Mouse (Mus musculus) MEL (cell line): ENCODE measurements around the gene Usp39. TPM values are rescaled to one million over a fixed set of nuclear protein-coding genes. Genes with fewer than 3 reads are reported as not detected.

Source experiments
- DNase-seq: peaks from one replicate; pipeline ENCODE4 v3.0.0; 2011; ENCODE audit warnings: low read depth, low spot score
- H3K27ac ChIP-seq: 2 replicates; pipeline ENCODE4 v1.5.1; 2012; ENCODE audit warnings: low read depth, mild to moderate bottlenecking, control low read depth, low read length, moderate library complexity; ENCODE audit not compliant: control insufficient read depth
- H3K27me3 ChIP-seq, 2 experiments: fragments of 150-350 bp in 1 of 2; sonication (generic) in 1 of 2; 2 replicates each; pipeline ENCODE4 v1.6.1; 2012; ENCODE audit warnings: low read length in 2 of 2, mild to moderate bottlenecking in 2 of 2, improper control_type of control experiment in 1 of 2, moderate library complexity in 1 of 2; ENCODE audit not compliant: insufficient read depth in 2 of 2, control insufficient read depth in 1 of 2
- H3K36me3 ChIP-seq, 2 experiments: 2 replicates each; pipeline ENCODE4 v1.6.1; 2012 to 2014; ENCODE audit warnings: low read length in 2 of 2, improper control_type of control experiment in 1 of 2, inconsistent platforms in 1 of 2, mild to moderate bottlenecking in 1 of 2; ENCODE audit not compliant: insufficient read depth in 2 of 2, control insufficient read depth in 1 of 2
- H3K4me1 ChIP-seq, 2 experiments: fragments of 150-350 bp in 1 of 2; sonication (generic) in 1 of 2; 2 replicates each; pipeline ENCODE4 v1.6.1; 2012; ENCODE audit warnings: low read length in 2 of 2, improper control_type of control experiment in 1 of 2, mild to moderate bottlenecking in 1 of 2; ENCODE audit not compliant: insufficient read depth in 2 of 2, control insufficient read depth in 1 of 2
- H3K4me3 ChIP-seq, 2 experiments: fragments of 150-350 bp in 1 of 2; sonication (generic) in 1 of 2; 2 replicates each; pipeline ENCODE4 v1.5.1; 2012; ENCODE audit warnings: low read depth in 2 of 2, low read length in 2 of 2, mild to moderate bottlenecking in 2 of 2, moderate library complexity in 2 of 2, control low read depth in 1 of 2, improper control_type of control experiment in 1 of 2; ENCODE audit not compliant: control insufficient read depth in 1 of 2, insufficient read depth in 1 of 2
- H3K79me2 ChIP-seq: 2 replicates; pipeline ENCODE4 v1.6.1; 2012; ENCODE audit warnings: mild to moderate bottlenecking, low read length, moderate library complexity; ENCODE audit not compliant: control insufficient read depth, poor library complexity, insufficient read depth
- H3K9ac ChIP-seq: 2 replicates; pipeline ENCODE4 v1.6.1; 2012; ENCODE audit warnings: low read depth, mild to moderate bottlenecking, control low read depth, low read length, moderate library complexity; ENCODE audit not compliant: control insufficient read depth, poor library complexity, severe bottlenecking
- H3K9me3 ChIP-seq: fragments of 150-350 bp; sonication (generic); replicated peaks from 2 replicates; pipeline ENCODE4 v1.6.1; 2012; ENCODE audit warnings: mild to moderate bottlenecking, low read length, improper control_type of control experiment, moderate library complexity; ENCODE audit not compliant: insufficient read depth
- BHLHE40 ChIP-seq: IDR thresholded peaks from 2 replicates; pipeline ENCODE4 v1.6.1; 2012; ENCODE audit warnings: low read depth, mild to moderate bottlenecking, inconsistent platforms, low read length, improper control_type of control experiment, borderline replicate concordance
- CHD1 ChIP-seq: IDR thresholded peaks from 2 replicates; pipeline ENCODE4 v1.6.1; 2012; ENCODE audit warnings: low read depth, mild to moderate bottlenecking, inconsistent platforms, low read length, improper control_type of control experiment
- CHD2 ChIP-seq: IDR thresholded peaks from 2 replicates; pipeline ENCODE4 v1.6.1; 2011; ENCODE audit warnings: low read length, improper control_type of control experiment
- CTCF ChIP-seq, 3 experiments: IDR thresholded peaks in 2 of 3; conservative IDR thresholded peaks in 1 of 3; 2 replicates each; pipeline ENCODE4 v1.5.1; 2011 to 2012; ENCODE audit warnings: low read length in 3 of 3, low read depth in 2 of 3, mild to moderate bottlenecking in 2 of 3, improper control_type of control experiment in 1 of 3, inconsistent platforms in 1 of 3, mixed read lengths in 1 of 3, moderate library complexity in 1 of 3; ENCODE audit not compliant: control insufficient read depth in 1 of 3, insufficient read depth in 1 of 3, poor library complexity in 1 of 3, severe bottlenecking in 1 of 3
- E2F4 ChIP-seq: IDR thresholded peaks from 2 replicates; pipeline ENCODE4 v1.6.1; 2011; ENCODE audit warnings: low read depth, low read length, improper control_type of control experiment, borderline replicate concordance
- ELF1 ChIP-seq: IDR thresholded peaks from 2 replicates; pipeline ENCODE4 v1.6.1; 2014; ENCODE audit warnings: low read depth, mild to moderate bottlenecking, inconsistent platforms, low read length, improper control_type of control experiment, moderate library complexity
- EP300 ChIP-seq, 2 experiments: IDR thresholded peaks; 2 replicates each; pipeline ENCODE4 v1.6.1; 2011; ENCODE audit warnings: improper control_type of control experiment in 2 of 2, low read length in 2 of 2, low read depth in 1 of 2, mild to moderate bottlenecking in 1 of 2
- ETS1 ChIP-seq: IDR thresholded peaks from 2 replicates; pipeline ENCODE4 v1.6.1; 2012; ENCODE audit warnings: low read depth, mild to moderate bottlenecking, inconsistent platforms, low read length, improper control_type of control experiment, moderate library complexity
- GABPA ChIP-seq: IDR thresholded peaks from 2 replicates; pipeline ENCODE4 v1.6.1; 2012; ENCODE audit warnings: low read depth, mild to moderate bottlenecking, inconsistent platforms, low read length, improper control_type of control experiment, moderate library complexity
- GATA1 ChIP-seq: IDR thresholded peaks from 2 replicates; pipeline ENCODE4 v1.6.1; 2011; ENCODE audit warnings: low read depth, low read length, improper control_type of control experiment
- HCFC1 ChIP-seq: IDR thresholded peaks from 2 replicates; pipeline ENCODE4 v1.6.1; 2012; ENCODE audit warnings: low read depth, mild to moderate bottlenecking, inconsistent platforms, low read length, improper control_type of control experiment, moderate library complexity
- JUND ChIP-seq: IDR thresholded peaks from 2 replicates; pipeline ENCODE4 v1.6.1; 2011; ENCODE audit warnings: low read depth, mild to moderate bottlenecking, improper control_type of control experiment, low read length
- KAT2A ChIP-seq: conservative IDR thresholded peaks from 2 replicates; pipeline ENCODE4 v1.6.1; 2012; ENCODE audit warnings: low read depth, low read length, improper control_type of control experiment, inconsistent platforms
- MAFK ChIP-seq: IDR thresholded peaks from 2 replicates; pipeline ENCODE4 v1.6.1; 2011; ENCODE audit warnings: low read depth, mild to moderate bottlenecking, low read length, improper control_type of control experiment, borderline replicate concordance
- MAX ChIP-seq: IDR thresholded peaks from 2 replicates; pipeline ENCODE4 v1.6.1; 2011; ENCODE audit warnings: low read length, improper control_type of control experiment
- MAZ ChIP-seq: IDR thresholded peaks from 2 replicates; pipeline ENCODE4 v1.6.1; 2012; ENCODE audit warnings: low read depth, mild to moderate bottlenecking, inconsistent platforms, low read length, improper control_type of control experiment
- MEF2A ChIP-seq: IDR thresholded peaks from 2 replicates; pipeline ENCODE4 v1.6.1; 2014; ENCODE audit warnings: low read depth, mild to moderate bottlenecking, inconsistent platforms, low read length, improper control_type of control experiment; ENCODE audit not compliant: poor library complexity, insufficient replicate concordance, severe bottlenecking; ENCODE audit errors: extremely low read depth
- MXI1 ChIP-seq: IDR thresholded peaks from 2 replicates; pipeline ENCODE4 v1.6.1; 2011; ENCODE audit warnings: mild to moderate bottlenecking, low read depth, low read length, improper control_type of control experiment
- MYB ChIP-seq: IDR thresholded peaks from 2 replicates; pipeline ENCODE4 v1.6.1; 2011; ENCODE audit warnings: mild to moderate bottlenecking, low read depth, low read length, improper control_type of control experiment
- MYC ChIP-seq: IDR thresholded peaks from 2 replicates; pipeline ENCODE4 v1.6.1; 2011; ENCODE audit warnings: low read depth, mild to moderate bottlenecking, low read length, improper control_type of control experiment, moderate library complexity
- NELFE ChIP-seq: IDR thresholded peaks from 2 replicates; pipeline ENCODE4 v1.6.1; 2011; ENCODE audit warnings: low read depth, low read length, improper control_type of control experiment
- NRF1 ChIP-seq: IDR thresholded peaks from 2 replicates; pipeline ENCODE4 v1.6.1; 2014; ENCODE audit warnings: low read depth, mild to moderate bottlenecking, inconsistent platforms, low read length, improper control_type of control experiment, moderate library complexity; ENCODE audit not compliant: poor library complexity, insufficient read depth, severe bottlenecking
- POLR2A ChIP-seq, 2 experiments: IDR thresholded peaks; 2 replicates each; pipeline ENCODE4 v1.6.1; 2011 to 2012; ENCODE audit warnings: low read length in 2 of 2, mild to moderate bottlenecking in 2 of 2, control low read depth in 1 of 2, improper control_type of control experiment in 1 of 2, low read depth in 1 of 2, moderate library complexity in 1 of 2; ENCODE audit not compliant: control insufficient read depth in 1 of 2, insufficient read depth in 1 of 2, poor library complexity in 1 of 2
- POLR2AphosphoS2 ChIP-seq: IDR thresholded peaks from 2 replicates; pipeline ENCODE4 v1.6.1; 2011; ENCODE audit warnings: low read length, improper control_type of control experiment
- POLR2AphosphoS5 ChIP-seq: IDR thresholded peaks from 2 replicates; pipeline ENCODE4 v1.6.1; 2012; ENCODE audit warnings: low read depth, borderline replicate concordance, mild to moderate bottlenecking, inconsistent platforms, low read length, moderate library complexity, mixed read lengths
- RAD21 ChIP-seq: IDR thresholded peaks from 2 replicates; pipeline ENCODE4 v1.6.1; 2011; ENCODE audit warnings: mild to moderate bottlenecking, low read depth, low read length, improper control_type of control experiment
- RCOR1 ChIP-seq: IDR thresholded peaks from 2 replicates; pipeline ENCODE4 v1.6.1; 2012; ENCODE audit warnings: low read depth, mild to moderate bottlenecking, inconsistent platforms, low read length, improper control_type of control experiment
- SIN3A ChIP-seq: IDR thresholded peaks from 2 replicates; pipeline ENCODE4 v1.6.1; 2012; ENCODE audit warnings: low read length, improper control_type of control experiment, inconsistent platforms
- SMC3 ChIP-seq: IDR thresholded peaks from 2 replicates; pipeline ENCODE4 v1.6.1; 2011; ENCODE audit warnings: low read depth, low read length, improper control_type of control experiment
- TAL1 ChIP-seq: IDR thresholded peaks from 2 replicates; pipeline ENCODE4 v1.6.1; 2012; ENCODE audit warnings: mild to moderate bottlenecking, inconsistent platforms, low read length, moderate library complexity, mixed read lengths
- TBP ChIP-seq: IDR thresholded peaks from 2 replicates; pipeline ENCODE4 v1.8.0; 2011; ENCODE audit warnings: low read depth, low read length, improper control_type of control experiment
- TCF12 ChIP-seq: IDR thresholded peaks from 2 replicates; pipeline ENCODE4 v1.6.1; 2014; ENCODE audit warnings: low read depth, mild to moderate bottlenecking, inconsistent platforms, low read length, improper control_type of control experiment, moderate library complexity
- UBTF ChIP-seq: IDR thresholded peaks from 2 replicates; pipeline ENCODE4 v1.6.1; 2012; ENCODE audit warnings: low read depth, mild to moderate bottlenecking, inconsistent platforms, low read length, improper control_type of control experiment, moderate library complexity, borderline replicate concordance; ENCODE audit not compliant: insufficient read depth
- USF1 ChIP-seq: IDR thresholded peaks from 2 replicates; pipeline ENCODE4 v1.6.1; 2014; ENCODE audit warnings: low read depth, mild to moderate bottlenecking, inconsistent platforms, low read length, improper control_type of control experiment, moderate library complexity
- ZC3H11A ChIP-seq: IDR thresholded peaks from 2 replicates; pipeline ENCODE4 v1.6.1; 2012; ENCODE audit warnings: low read depth, mild to moderate bottlenecking, inconsistent platforms, low read length, improper control_type of control experiment
- ZKSCAN1 ChIP-seq: IDR thresholded peaks from 2 replicates; pipeline ENCODE4 v1.6.1; 2012; ENCODE audit warnings: low read depth, mild to moderate bottlenecking, inconsistent platforms, low read length, improper control_type of control experiment, moderate library complexity
- ZMIZ1 ChIP-seq: IDR thresholded peaks from 2 replicates; pipeline ENCODE4 v1.6.1; 2012; ENCODE audit warnings: low read depth, mild to moderate bottlenecking, inconsistent platforms, low read length, improper control_type of control experiment, moderate library complexity
- ZNF384 ChIP-seq: IDR thresholded peaks from 2 replicates; pipeline ENCODE4 v1.6.1; 2012; ENCODE audit warnings: low read depth, mild to moderate bottlenecking, inconsistent platforms, low read length, improper control_type of control experiment
- polyA plus RNA-seq, 2 experiments: library from polyadenylated mRNA; stranded (reverse) in 1 of 2; unstranded in 1 of 2; fragments of >175 nt in 1 of 2; fragments of >200 nt in 1 of 2; gene quantifications; 2 replicates each; pipeline versions ENCODE4 v1.2.1 to v1.2.4; 2012; ENCODE audit warnings: low replicate concordance in 2 of 2, low read depth in 1 of 2; ENCODE audit not compliant: insufficient read length in 2 of 2, insufficient read depth in 1 of 2, missing spikeins in 1 of 2
- total RNA-seq: library from RNA; depleted of rRNA; stranded (reverse); fragments of 300-350 nt; gene quantifications from 2 replicates; pipeline ENCODE4 v1.2.3, GENCODE M21; 2012

Gene Usp39
- total and polyA plus RNA-seq, 3 experiments = 103 to 106 TPM; not detected in 1

GRCm38 (mm10) chr6:72367460-72367974 lies 22.5 kb upstream of the Usp39 start:
- Histone ChIP-seq H3K27me3 (no peaks in the 10 kb centered on the region), H3K9ac (no peak overlapping the region), H3K36me3 (peaks cover 1 to 12% of the 10 kb centered on the region in 2 experiments; a peak in 3 of 4 replicates), H3K9me3 (no peaks in the 10 kb centered on the region), H3K4me3 (no peak overlapping the region), H3K27ac (0 out of 2 replicates have a peak overlapping the region, but pooled peaks have one; percentile 15), H3K79me2 (peaks cover 2% of the 10 kb centered on the region; the same call in 1 of the 2 replicates), H3K4me1 (peaks cover 0 to 12% of the 10 kb centered on the region in 2 experiments; a peak in 2 of 4 replicates)
- no peak for DNase-seq
- TF ChIP-seq CHD1 (no peak), ZMIZ1 (peak; percentile 93; the same call in 1 of the 2 replicates), NELFE (no peak), POLR2AphosphoS2 (peak; percentile 92), TCF12 (no peak), JUND (no peak), SMC3 (peak; percentile 20), MXI1 (no peak), E2F4 (no peak), MAZ (no peak), KAT2A (no peak), BHLHE40 (no peak), RAD21 (no peak), GATA1 (no peak), ETS1 (no peak), GABPA (no peak), SIN3A (0 out of 2 replicates have a peak, but pooled peaks have one; percentile 18), MYB (peak; percentile 40; the same call in 1 of the 2 replicates), ZKSCAN1 (no peak), NRF1 (no peak), POLR2A (IDR thresholded peaks at IDR 0.05; ENCODE audit: control insufficient read depth in 1 of 2, insufficient read depth in 1 of 2, low read depth in 1 of 2, low read length in 2 of 2, poor library complexity in 1 of 2) (peak in 1 of 2 experiments; percentile 24; a peak in 2 of 4 replicates), ZC3H11A (no peak), TAL1 (no peak), MAFK (no peak), CHD2 (no peak), EP300 (IDR thresholded peaks at IDR 0.05; ENCODE audit: low read depth in 1 of 2, low read length in 2 of 2) (no peak), MEF2A (no peak), RCOR1 (no peak), MAX (no peak), USF1 (no peak), ZNF384 (no peak), HCFC1 (0 out of 2 replicates have a peak, but pooled peaks have one; percentile 20), MYC (no peak), ELF1 (no peak), TBP (no peak), UBTF (no peak), POLR2AphosphoS5 (no peak), CTCF (IDR thresholded peaks at IDR 0.05 in 2 of 3, conservative IDR thresholded peaks at IDR 0.05 in 1 of 3; ENCODE audit: control insufficient read depth in 1 of 3, insufficient read depth in 1 of 3, low read depth in 2 of 3, low read length in 3 of 3, poor library complexity in 1 of 3, severe bottlenecking in 1 of 3) (no peak)
